Mouse (Mus musculus) midbrain, embryonic 12.5 days (tissue): ENCODE results near the gene Tmprss2. TPM values are rescaled to one million over a fixed set of nuclear protein-coding genes. Genes with fewer than 3 reads are reported as not detected.

Experiments
- ATAC-seq: fragments of 200-750 bp; cut with Nextera tagmentation; 2 replicates; pipeline ENCODE4 v1.8.0; 2017; ENCODE audit warnings: low read depth, moderate TSS enrichment, moderate library complexity; ENCODE audit not compliant: low FRiP score
- H3K27ac ChIP-seq: fragments of 300-500 bp; sonication (generic); replicated peaks from 2 replicates; pipeline ENCODE4 v1.5.1; 2016; ENCODE audit warnings: mild to moderate bottlenecking
- H3K27me3 ChIP-seq: fragments of 300-500 bp; sonication (generic); 2 replicates; pipeline ENCODE4 v1.6.1; 2016; ENCODE audit warnings: mild to moderate bottlenecking
- H3K36me3 ChIP-seq: fragments of 300-500 bp; sonication (generic); 2 replicates; pipeline ENCODE4 v1.6.1; 2016
- H3K4me1 ChIP-seq: fragments of 300-500 bp; sonication (generic); 2 replicates; pipeline ENCODE4 v1.6.1; 2016
- H3K4me2 ChIP-seq: fragments of 300-500 bp; sonication (generic); replicated peaks from 2 replicates; pipeline ENCODE4 v1.6.1; 2016; ENCODE audit warnings: mild to moderate bottlenecking, moderate library complexity
- H3K4me3 ChIP-seq: fragments of 300-500 bp; sonication (generic); 2 replicates; pipeline ENCODE4 v1.5.1; 2016; ENCODE audit warnings: mild to moderate bottlenecking
- H3K9ac ChIP-seq: fragments of 300-500 bp; sonication (generic); replicated peaks from 2 replicates; pipeline ENCODE4 v1.6.1; 2016; ENCODE audit warnings: mild to moderate bottlenecking, moderate library complexity
- H3K9me3 ChIP-seq: fragments of 300-500 bp; sonication (generic); 2 replicates; pipeline ENCODE4 v1.6.1; 2016; ENCODE audit warnings: mild to moderate bottlenecking
- whole genome bisulfite sequencing: fragments of 180-500 bp; shearing (Covaris S2); methylation state at CpG from one replicate; pipeline ENCODE4 v1.1.7; 2016; 5-methylcytosine and 5-hydroxymethylcytosine counted together
- polyA plus RNA-seq: library from polyadenylated mRNA; unstranded; fragments of >200 nt; fragmentation: Nextera tagmentation; extraction: Ambion mirVana; gene quantifications from 2 replicates; pipeline ENCODE4 v1.2.1, GENCODE M21; 2016

The Tmprss2 gene
- polyA plus RNA-seq, 1 experiment from 2014 or later: 0.55 TPM

- Histone ChIP-seq H3K9me3 (no peaks in the 10 kb centered on the region), H3K4me2 (no peak overlapping the region), H3K9ac (no peak overlapping the region), H3K27me3 (no peaks in the 10 kb centered on the region), H3K4me3 (no peak overlapping the region), H3K36me3 (no peaks in the 10 kb centered on the region), H3K4me1 (no peaks in the 10 kb centered on the region), H3K27ac (no peak overlapping the region)
- ATAC-seq: no peak
- WGBS: 67% methylated on average over 1 of the region's 1 CpGs
Observed at GRCm38 (mm10) chr16:97569426-97569825, 41.6 kb downstream of the Tmprss2 start.

DNA sequence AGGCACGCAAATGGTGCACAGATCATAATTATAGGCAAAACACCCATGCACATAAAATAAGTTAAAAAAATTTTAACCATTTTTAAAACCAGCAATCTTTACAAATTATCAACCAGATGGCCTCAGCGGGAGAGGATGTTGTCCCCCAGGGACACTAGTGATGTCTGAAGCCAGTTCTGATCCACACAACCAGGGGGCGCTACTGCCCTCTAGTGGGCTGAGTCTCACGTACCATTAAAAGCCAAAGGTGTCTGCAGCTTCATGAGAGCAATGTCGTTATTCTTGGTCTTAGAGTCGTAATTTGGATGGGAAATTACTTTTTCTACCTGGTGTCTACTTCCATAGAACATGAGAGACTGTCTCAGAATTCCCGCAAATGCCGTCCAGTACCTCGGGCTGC, 42.3 kb downstream of the Tmprss2 start:
- no peak for ATAC-seq
- H3K4me1 ChIP-seq: no peaks in the 10 kb centered on the region
- no peaks in the 10 kb centered on the region for H3K9me3 ChIP-seq
- no peak overlapping the region for H3K4me3 ChIP-seq
- no peak overlapping the region for H3K27ac ChIP-seq
- 66% methylated on average over 9 of the region's 9 CpGs for WGBS
- H3K36me3 ChIP-seq: no peaks in the 10 kb centered on the region
- no peak overlapping the region for H3K4me2 ChIP-seq
- no peak overlapping the region for H3K9ac ChIP-seq
- H3K27me3 ChIP-seq: no peaks in the 10 kb centered on the region

DNA sequence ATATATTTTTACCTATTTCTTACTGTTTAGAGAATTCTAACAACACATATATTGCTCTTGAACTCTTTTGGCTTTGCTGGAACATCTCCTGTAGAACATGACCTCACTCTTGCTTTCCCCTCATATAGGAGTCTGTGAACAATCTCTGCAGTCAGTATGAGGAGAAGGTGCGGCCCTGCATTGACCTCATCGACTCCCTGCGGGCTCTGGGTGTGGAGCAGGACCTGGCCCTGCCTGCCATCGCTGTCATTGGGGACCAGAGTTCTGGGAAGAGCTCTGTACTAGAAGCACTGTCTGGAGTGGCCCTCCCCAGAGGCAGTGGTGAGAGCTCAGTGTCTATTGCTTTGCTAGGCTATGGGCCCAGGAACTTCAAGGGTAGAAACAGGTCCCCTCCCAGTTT, 66.7 kb downstream of the Tmprss2 start:
- Histone ChIP-seq H3K27ac (no peak overlapping the region), H3K27me3 (no peaks in the 10 kb centered on the region), H3K9me3 (peaks cover 2% of the 10 kb centered on the region; the same call in 1 of the 2 replicates), H3K9ac (no peak overlapping the region), H3K4me2 (no peak overlapping the region), H3K4me3 (no peak overlapping the region), H3K36me3 (no peaks in the 10 kb centered on the region), H3K4me1 (no peaks in the 10 kb centered on the region)
- ATAC-seq: no peak
- 80% methylated on average over 4 of the region's 4 CpGs for WGBS

- no peaks in the 10 kb centered on the region for H3K27me3 ChIP-seq
- no peaks in the 10 kb centered on the region for H3K36me3 ChIP-seq
- H3K4me2 ChIP-seq: no peak overlapping the region
- 0 out of 2 replicates have a peak overlapping the region, but pooled peaks have one; percentile 67 for H3K27ac ChIP-seq
- ATAC-seq: no peak
- H3K4me3 ChIP-seq: no peak overlapping the region
- WGBS: 60% methylated on average over 1 of the region's 1 CpGs
- H3K4me1 ChIP-seq: peaks cover 26% of the 10 kb centered on the region
- H3K9ac ChIP-seq: no peak overlapping the region; the same call in 1 of the 2 replicates
- H3K9me3 ChIP-seq: no peaks in the 10 kb centered on the region
Observed at GRCm38 (mm10) chr16:97536859-97537258, 74.1 kb downstream of the Tmprss2 start.

GRCm38 (mm10) chr16:97535808-97536413, 75.1 kb downstream of the Tmprss2 start:
- Histone ChIP-seq H3K9ac (no peak overlapping the region; the same call in 1 of the 2 replicates), H3K27me3 (no peaks in the 10 kb centered on the region), H3K27ac (peak overlapping the region; percentile 67), H3K4me1 (peaks cover 26% of the 10 kb centered on the region), H3K4me3 (no peak overlapping the region), H3K4me2 (peak overlapping the region; percentile 35), H3K9me3 (no peaks in the 10 kb centered on the region), H3K36me3 (no peaks in the 10 kb centered on the region)
- ATAC-seq: peak; percentile 88
- WGBS: 5% methylated on average over 3 of the region's 3 CpGs

DNA sequence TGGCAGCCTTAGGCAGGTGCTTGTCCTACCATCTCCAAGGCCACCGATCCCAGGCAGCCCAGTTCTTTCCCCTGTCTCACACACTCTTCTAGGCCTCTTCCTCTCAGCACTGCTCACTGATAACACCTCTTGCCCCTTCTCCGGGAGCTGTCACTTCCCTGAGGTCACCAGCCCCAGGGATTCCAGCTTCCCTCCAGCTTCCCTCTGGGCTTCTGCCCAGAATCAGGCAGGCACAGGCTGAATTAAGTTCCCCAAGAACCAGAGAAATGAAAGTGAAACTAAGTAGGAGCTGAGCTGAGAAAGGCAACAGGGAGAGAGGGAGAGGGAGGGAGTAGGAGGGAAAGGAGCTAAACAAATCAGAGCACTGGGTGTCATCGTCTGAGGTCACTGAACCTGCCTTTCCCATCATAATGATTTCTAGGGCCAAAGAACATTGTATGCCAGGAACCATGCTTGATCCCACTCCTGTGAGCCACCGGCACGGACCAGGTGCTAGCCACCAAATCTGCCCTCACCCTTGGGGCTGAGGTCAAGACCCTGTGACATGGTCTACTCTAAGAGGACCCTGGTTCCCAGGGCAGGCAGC, 76.0 kb downstream of the Tmprss2 start:
- H3K27me3 ChIP-seq: no peaks in the 10 kb centered on the region
- H3K4me3 ChIP-seq: no peak overlapping the region
- H3K4me1 ChIP-seq: peaks cover 26% of the 10 kb centered on the region
- 29% methylated on average over 5 of the region's 5 CpGs for whole genome bisulfite sequencing
- peak; percentile 10; the same call in 1 of the 2 replicates for ATAC-seq
- H3K36me3 ChIP-seq: no peaks in the 10 kb centered on the region
- H3K9ac ChIP-seq: no peak overlapping the region
- H3K9me3 ChIP-seq: no peaks in the 10 kb centered on the region
- H3K4me2 ChIP-seq: no peak overlapping the region
- H3K27ac ChIP-seq: peak overlapping the region; percentile 67

DNA sequence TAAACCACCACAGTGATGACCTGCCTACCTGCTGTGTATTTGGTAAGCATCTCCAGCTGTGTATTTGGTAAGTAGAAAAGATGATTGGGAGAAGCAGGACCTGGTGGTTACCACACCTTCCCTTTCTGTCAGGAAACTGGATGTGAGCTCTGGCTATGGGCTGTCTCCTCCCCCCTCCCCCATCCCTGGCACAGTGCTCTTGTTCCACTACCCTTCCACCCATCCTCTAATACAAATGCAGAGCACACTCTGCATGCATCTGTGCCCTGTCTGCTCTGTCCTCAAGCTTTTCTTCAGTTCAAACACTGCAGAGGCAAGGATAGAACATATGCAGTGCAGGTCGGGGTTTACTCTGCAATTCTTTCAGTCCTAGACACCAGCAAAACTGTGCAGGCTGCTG, 76.5 kb downstream of the Tmprss2 start:
- H3K9ac ChIP-seq: no peak overlapping the region
- ATAC-seq: no peak; the same call in 1 of the 2 replicates
- no peaks in the 10 kb centered on the region for H3K36me3 ChIP-seq
- H3K27ac ChIP-seq: 0 out of 2 replicates have a peak overlapping the region, but pooled peaks have one; percentile 67
- WGBS: 37% methylated on average over 1 of the region's 1 CpGs
- H3K9me3 ChIP-seq: no peaks in the 10 kb centered on the region
- no peak overlapping the region for H3K4me2 ChIP-seq
- no peak overlapping the region for H3K4me3 ChIP-seq
- no peaks in the 10 kb centered on the region for H3K27me3 ChIP-seq
- peaks cover 26% of the 10 kb centered on the region for H3K4me1 ChIP-seq

GRCm38 (mm10) chr16:97533751-97534150, 77.2 kb downstream of the Tmprss2 start:
- H3K36me3 ChIP-seq: no peaks in the 10 kb centered on the region
- H3K4me1 ChIP-seq: peaks cover 26% of the 10 kb centered on the region
- no peaks in the 10 kb centered on the region for H3K27me3 ChIP-seq
- no peak for ATAC-seq
- no peak overlapping the region for H3K4me3 ChIP-seq
- H3K9ac ChIP-seq: no peak overlapping the region
- no peaks in the 10 kb centered on the region for H3K9me3 ChIP-seq
- H3K27ac ChIP-seq: no peak overlapping the region
- no peak overlapping the region for H3K4me2 ChIP-seq
- 91% methylated on average over 5 of the region's 5 CpGs for WGBS

DNA sequence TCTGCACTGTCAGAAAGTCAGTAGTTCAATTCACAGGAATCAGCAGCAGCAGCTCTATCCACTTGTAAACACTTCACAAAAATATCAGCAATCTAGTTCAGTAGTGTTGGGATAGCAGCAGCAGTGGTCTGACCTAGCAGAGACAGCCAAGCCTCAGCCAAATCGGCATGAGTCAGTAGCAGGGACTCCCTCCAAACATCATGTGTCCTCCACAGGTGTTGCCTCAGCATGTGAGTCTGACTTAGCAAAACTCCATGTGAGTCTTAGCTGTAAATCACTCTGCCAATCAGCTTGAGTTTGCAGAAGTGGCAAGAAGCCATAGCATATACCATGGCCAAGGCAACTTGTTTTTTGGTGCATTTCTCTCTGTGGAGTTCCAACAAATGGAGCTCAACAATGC, 77.9 kb downstream of the Tmprss2 start:
- H3K36me3 ChIP-seq: no peaks in the 10 kb centered on the region
- no peak overlapping the region for H3K4me3 ChIP-seq
- H3K27ac ChIP-seq: no peak overlapping the region
- peaks cover 26% of the 10 kb centered on the region for H3K4me1 ChIP-seq
- no peaks in the 10 kb centered on the region for H3K27me3 ChIP-seq
- WGBS: 88% methylated on average over 1 of the region's 1 CpGs
- ATAC-seq: no peak
- H3K9ac ChIP-seq: no peak overlapping the region
- H3K9me3 ChIP-seq: no peaks in the 10 kb centered on the region
- H3K4me2 ChIP-seq: no peak overlapping the region

- Histone ChIP-seq H3K4me3 (no peak overlapping the region), H3K27me3 (no peaks in the 10 kb centered on the region), H3K36me3 (no peaks in the 10 kb centered on the region), H3K4me2 (no peak overlapping the region), H3K4me1 (no peaks in the 10 kb centered on the region), H3K9ac (no peak overlapping the region), H3K27ac (no peak overlapping the region), H3K9me3 (no peaks in the 10 kb centered on the region)
- no peak for ATAC-seq
- WGBS: 92% methylated on average over 2 of the region's 2 CpGs
Observed at GRCm38 (mm10) chr16:97529241-97529640, 81.8 kb downstream of the Tmprss2 start.

GRCm38 (mm10) chr16:97523024-97523423, 88.0 kb downstream of the Tmprss2 start:
- no peak overlapping the region for H3K4me3 ChIP-seq
- no peak overlapping the region for H3K4me2 ChIP-seq
- no peak overlapping the region for H3K27ac ChIP-seq
- no peak overlapping the region for H3K9ac ChIP-seq
- H3K27me3 ChIP-seq: no peaks in the 10 kb centered on the region
- peak; percentile 56; the same call in 1 of the 2 replicates for ATAC-seq
- no peaks in the 10 kb centered on the region for H3K4me1 ChIP-seq
- no peaks in the 10 kb centered on the region for H3K9me3 ChIP-seq
- no peaks in the 10 kb centered on the region for H3K36me3 ChIP-seq
- WGBS: 0% methylated on average over 1 of the region's 1 CpGs

- H3K4me3 ChIP-seq: no peak overlapping the region
- no peaks in the 10 kb centered on the region for H3K4me1 ChIP-seq
- no peak for ATAC-seq
- H3K27ac ChIP-seq: no peak overlapping the region
- no peak overlapping the region for H3K9ac ChIP-seq
- H3K9me3 ChIP-seq: no peaks in the 10 kb centered on the region
- no peak overlapping the region for H3K4me2 ChIP-seq
- H3K36me3 ChIP-seq: no peaks in the 10 kb centered on the region
- H3K27me3 ChIP-seq: no peaks in the 10 kb centered on the region
- 82% methylated on average over 6 of the region's 6 CpGs for WGBS
Observed at GRCm38 (mm10) chr16:97521983-97522382, 89.0 kb downstream of the Tmprss2 start.
